In genomic region chr11:40695103-40695502, GRCm38 (mm10) we compare ENCODE assay signal across 8 mouse cellular contexts. TPM values are rescaled to one million over a fixed set of nuclear protein-coding genes. Genes with fewer than 3 reads are reported as not detected.
DNase-seq lines count a peak whose midpoint lies in the region; ATAC-seq and TF ChIP-seq lines count a peak whose summit lies in the region.

Gene Mat2b (minus strand): TSS chr11:40695203.

- peak within 1 kb of the TSS; percentile 86 for H3K27ac ChIP-seq in liver, adult 2 months (replicated peaks; ENCODE audit: insufficient read depth, low read depth, low read length)
- H3K27ac ChIP-seq in cortical plate, adult 2 months (ENCODE audit: insufficient read depth, low read length), result peak within 1 kb of the TSS; percentile 88
- H3K27ac ChIP-seq in heart, embryonic 11.5 days (ENCODE audit: low read depth, low read length), result peak within 1 kb of the TSS; percentile 93
- peak within 1 kb of the TSS; percentile 86 for H3K27ac ChIP-seq in midbrain, postnatal 0 days (ENCODE audit: low read depth, low read length)

- H3K27me3 ChIP-seq in liver, adult 2 months (ENCODE audit: control insufficient read depth, insufficient read depth, low read length), result no peaks in the 10 kb centered on the region
- no peaks in the 10 kb centered on the region for H3K27me3 ChIP-seq in heart, embryonic 11.5 days (ENCODE audit: control insufficient read depth, insufficient read depth, low read length)
- H3K27me3 ChIP-seq in midbrain, postnatal 0 days (ENCODE audit: insufficient read depth, low read length), result no peaks in the 10 kb centered on the region

- peak within 1 kb of the TSS; percentile 77 for H3K4me2 ChIP-seq in heart, embryonic 11.5 days
- peak within 1 kb of the TSS; percentile 85 for H3K4me2 ChIP-seq in midbrain, postnatal 0 days (ENCODE audit: low read depth, low read length, poor library complexity, severe bottlenecking)

- no peak for TF ChIP-seq CTCF in liver, adult 2 months (IDR thresholded peaks at IDR 0.05; ENCODE audit: low read depth, low read length)
- TF ChIP-seq CTCF in cortical plate, adult 2 months (IDR thresholded peaks at IDR 0.05; ENCODE audit: extremely low read depth, insufficient read depth, low read length), result no peak
- no peak for TF ChIP-seq CTCF in midbrain, postnatal 0 days (IDR thresholded peaks at IDR 0.05)

- H3K9me3 ChIP-seq in heart, embryonic 11.5 days (replicated peaks; ENCODE audit: control insufficient read depth, low read length), result no peaks in the 10 kb centered on the region
- H3K9me3 ChIP-seq in midbrain, postnatal 0 days (ENCODE audit: low read length), result no peaks in the 10 kb centered on the region

- H3K9ac ChIP-seq in liver, adult 2 months (ENCODE audit: low read depth, low read length), result peak within 1 kb of the TSS; percentile 81
- peak within 1 kb of the TSS; percentile 92 for H3K9ac ChIP-seq in heart, embryonic 11.5 days (ENCODE audit: low read depth, low read length)
- peak within 1 kb of the TSS; percentile 83 for H3K9ac ChIP-seq in midbrain, postnatal 0 days (replicated peaks; ENCODE audit: low read length, poor library complexity, severe bottlenecking)

- H3K79me2 ChIP-seq in liver, adult 2 months (ENCODE audit: control insufficient read depth, insufficient read depth, low read length), result peaks cover 14% of the 10 kb centered on the region; the same call in 1 of the 2 replicates

- 55% methylated on average over 9 of the region's 9 CpGs for WGBS in liver, adult 2 months
- WGBS in heart, embryonic 11.5 days (ENCODE audit: insufficient replicate concordance), result 86% methylated on average over 9 of the region's 9 CpGs
- WGBS in midbrain, postnatal 0 days, result 85% methylated on average over 9 of the region's 9 CpGs

- peak within 1 kb of the TSS; percentile 63 for H3K4me3 ChIP-seq in liver, adult 2 months (ENCODE audit: insufficient read depth, low read depth, low read length)
- peak within 1 kb of the TSS; percentile 80 for H3K4me3 ChIP-seq in cortical plate, adult 2 months (ENCODE audit: insufficient read depth, low read length)
- peak within 1 kb of the TSS; percentile 89 for H3K4me3 ChIP-seq in heart, embryonic 11.5 days (ENCODE audit: low read depth, low read length)
- H3K4me3 ChIP-seq in midbrain, postnatal 0 days (ENCODE audit: low read depth, low read length), result peak within 1 kb of the TSS; percentile 93

- peaks cover 10% of the 10 kb centered on the region for H3K4me1 ChIP-seq in liver, adult 2 months (ENCODE audit: control insufficient read depth, insufficient read depth, low read length)
- H3K4me1 ChIP-seq in cortical plate, adult 2 months (ENCODE audit: control insufficient read depth, insufficient read depth, low read length), result peaks cover 2% of the 10 kb centered on the region; the same call in 1 of the 2 replicates
- H3K4me1 ChIP-seq in heart, embryonic 11.5 days (ENCODE audit: control insufficient read depth, insufficient read depth, low read length), result peaks cover 15% of the 10 kb centered on the region
- H3K4me1 ChIP-seq in midbrain, postnatal 0 days (ENCODE audit: insufficient read depth, low read length), result peaks cover 8% of the 10 kb centered on the region; the same call in 1 of the 2 replicates

- no peak for ATAC-seq in heart, embryonic 11.5 days (replicated peaks; ENCODE audit: insufficient number of reproducible peaks, low FRiP score, low TSS enrichment)
- no peak for ATAC-seq in midbrain, postnatal 0 days (ENCODE audit: low FRiP score)

- no peak for DNase-seq in liver, adult 2 months (ENCODE audit: extremely low read depth, low read depth, low spot score)
- no peak for DNase-seq in liver
- DNase-seq in left cerebral cortex, adult 8-10 months (ENCODE audit: low spot score in 2 of 2), result no peak
- no peak for DNase-seq in midbrain, postnatal 0 days (ENCODE audit: low spot score)
- no peak for DNase-seq in yolk sac, embryonic 10.5 days (ENCODE audit: low spot score)
- DNase-seq in kidney, postnatal 36 days, result no peak

- H3K36me3 ChIP-seq in liver, adult 2 months (ENCODE audit: control insufficient read depth, insufficient read depth, low read length), result no peaks in the 10 kb centered on the region
- H3K36me3 ChIP-seq in heart, embryonic 11.5 days (ENCODE audit: control insufficient read depth, insufficient read depth, low read length), result peaks cover 3% of the 10 kb centered on the region; the same call in 1 of the 2 replicates
- H3K36me3 ChIP-seq in midbrain, postnatal 0 days (ENCODE audit: insufficient read depth, low read length), result no peaks in the 10 kb centered on the region

- no peak for TF ChIP-seq POLR2A in liver, adult 2 months (IDR thresholded peaks at IDR 0.05; ENCODE audit: extremely low read depth, insufficient read depth, low read length)
- no peak for TF ChIP-seq POLR2A in cortical plate, adult 2 months (IDR thresholded peaks at IDR 0.05; ENCODE audit: extremely low read depth, insufficient read depth, low read length)

RNA-seq across cellular contexts. Expression of gene Mat2b, which starts in this region (rescaled TPM):
- 43.6 and 49.8 TPM in 2 replicates for total RNA-seq in liver, adult 2 months (2014; rRNA removed)
- polyA plus RNA-seq in liver, adult 2 months (2012; rRNA removed), result 17.5 and 18.2 TPM in 2 replicates
- 175 and 178 TPM in 2 replicates for polyA plus RNA-seq in cortical plate, adult 2 months (2012; rRNA removed)
- polyA plus RNA-seq in heart, embryonic 11.5 days (2014; fragmentation: Nextera tagmentation; extraction: Ambion mirVana), result 105 and 125 TPM in 2 replicates
- total RNA-seq in left cerebral cortex, adult 8-10 months (2022), result 100 to 1,000 TPM; 149 to 173 (median 160) TPM
- 27.0 and 41.3 TPM in 2 replicates for total RNA-seq in midbrain, postnatal 0 days (2014; rRNA removed)
- polyA plus RNA-seq in midbrain, postnatal 0 days (2015; fragmentation: Nextera tagmentation; extraction: Ambion mirVana), result 41.5 and 41.9 TPM in 2 replicates
